Mouse (Mus musculus) C2C12 (cell line): Measurements from ENCODE around the gene Peli2. TPM values are rescaled to one million over a fixed set of nuclear protein-coding genes. Genes with fewer than 3 reads are reported as not detected.
A peak's percentile ranks its signal among the peaks of the same experiment; 100 is the strongest.

Source experiments
- H3K27me3 ChIP-seq: one replicate; pipeline ENCODE4 v1.6.1; 2011; ENCODE audit not compliant: control insufficient read depth, insufficient read depth, insufficient read length
- H3K36me3 ChIP-seq: one replicate; pipeline ENCODE4 v1.6.1; 2011; ENCODE audit not compliant: control insufficient read depth, insufficient read depth
- H3K4me3 ChIP-seq: one replicate; pipeline ENCODE4 v1.5.1; 2011; ENCODE audit warnings: mild to moderate bottlenecking, control low read depth; ENCODE audit not compliant: poor library complexity, insufficient read depth, severe bottlenecking
- H3K79me2 ChIP-seq: one replicate; pipeline ENCODE4 v1.6.1; 2011; ENCODE audit not compliant: control insufficient read depth, insufficient read depth
- H3K79me3 ChIP-seq: one replicate; pipeline ENCODE4 v1.6.1; 2011; ENCODE audit warnings: low read depth, control low read depth
- H3ac ChIP-seq: one replicate; pipeline ENCODE3; 2011; ENCODE audit warnings: low read depth; ENCODE audit not compliant: control insufficient read depth, insufficient read length
- CEBPB ChIP-seq: IDR thresholded peaks from one replicate; pipeline ENCODE4 v1.6.1; 2011; ENCODE audit warnings: low read depth, mild to moderate bottlenecking, control low read depth, moderate library complexity
- CTCF ChIP-seq: IDR thresholded peaks from one replicate; pipeline ENCODE4 v1.5.1; 2011; ENCODE audit not compliant: control insufficient read depth, insufficient read depth, insufficient read length
- FOSL1 ChIP-seq: IDR thresholded peaks from one replicate; pipeline ENCODE4 v1.8.0; 2011; ENCODE audit warnings: mild to moderate bottlenecking, low read length; ENCODE audit not compliant: poor library complexity, insufficient read depth, severe bottlenecking
- MAX ChIP-seq: IDR thresholded peaks from one replicate; pipeline ENCODE4 v1.6.1; 2011; ENCODE audit warnings: mild to moderate bottlenecking, control low read depth
- MYOD1 ChIP-seq: IDR thresholded peaks from one replicate; pipeline ENCODE4 v1.6.1; 2011; ENCODE audit warnings: low read depth; ENCODE audit not compliant: control insufficient read depth, insufficient read length
- MYOG ChIP-seq: IDR thresholded peaks from one replicate; pipeline ENCODE4 v1.6.1; 2011; ENCODE audit not compliant: control insufficient read depth, insufficient read length; ENCODE audit errors: extremely low read depth
- USF1 ChIP-seq: IDR thresholded peaks from one replicate; pipeline ENCODE4 v1.6.1; 2011; ENCODE audit warnings: low read depth, mild to moderate bottlenecking, control low read depth, moderate library complexity
- polyA plus RNA-seq: library from polyadenylated mRNA; unstranded; fragments of >200 nt; fragmentation: generic; extraction: Trizol; gene quantifications from one replicate; pipeline ENCODE4 v1.2.1, GENCODE M21; 2012; ENCODE audit warnings: missing spikeins

Peli2 gene
- polyA plus RNA-seq, 1 experiment: 13.9 TPM

DNA sequence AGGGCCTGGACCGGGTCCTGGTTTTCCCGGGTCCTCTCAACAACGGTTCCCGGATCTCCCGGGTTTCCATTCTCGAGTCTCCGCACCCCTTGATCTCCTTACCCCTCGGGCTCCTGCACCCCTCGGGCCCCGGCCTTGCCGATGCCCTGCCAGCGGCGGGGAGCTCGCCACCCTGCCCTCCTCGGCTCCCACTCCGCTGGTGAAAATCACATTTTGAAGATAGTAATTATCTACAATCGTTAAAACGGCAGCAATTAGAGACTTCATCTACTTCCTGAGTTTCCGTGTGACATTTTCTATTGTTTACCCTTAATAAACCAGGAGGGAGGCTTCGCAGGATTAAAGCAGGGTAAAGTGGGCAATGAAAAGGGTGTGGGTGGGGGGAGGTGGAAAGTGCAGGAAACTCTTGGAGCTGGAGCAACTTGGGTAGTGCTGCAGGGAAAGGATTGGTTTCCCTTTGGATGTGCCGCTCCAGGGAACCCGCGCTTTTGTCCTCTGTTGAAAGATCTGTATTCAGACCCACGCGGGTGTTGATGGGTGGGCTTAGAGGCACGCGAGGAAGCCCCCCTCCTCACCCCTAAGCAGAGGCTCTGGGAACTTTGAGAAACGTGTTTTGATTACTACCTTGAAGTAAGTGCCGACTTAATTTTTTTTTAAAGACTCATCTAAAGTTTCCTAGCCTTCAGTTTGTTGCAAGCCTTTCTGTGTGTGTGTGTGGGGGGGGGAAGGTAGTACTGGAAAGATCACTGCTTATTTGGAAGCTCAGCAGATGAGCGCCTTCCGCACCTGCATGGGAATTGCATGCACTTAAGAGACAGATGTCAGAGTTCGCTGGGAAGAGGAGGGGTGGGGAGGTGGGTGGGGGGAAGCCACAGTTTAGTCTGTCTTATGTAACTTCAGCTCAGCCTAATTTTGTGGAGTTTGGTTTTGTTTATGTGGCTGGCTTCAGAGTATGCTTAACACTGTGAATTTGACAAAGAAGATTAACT is 1.2 kb downstream of the Peli2 start:
- H3ac ChIP-seq: peak overlapping the region; percentile 74
- no peaks in the 10 kb centered on the region for H3K79me3 ChIP-seq
- H3K79me2 ChIP-seq: no peaks in the 10 kb centered on the region
- no peaks in the 10 kb centered on the region for H3K36me3 ChIP-seq
- no peak for TF ChIP-seq MYOG
- no peak for TF ChIP-seq CTCF
- no peak for TF ChIP-seq USF1
- no peak for TF ChIP-seq CEBPB
- no peak for TF ChIP-seq FOSL1
- TF ChIP-seq MAX: no peak
- no peak for TF ChIP-seq MYOD1
- peak overlapping the region; percentile 39 for H3K4me3 ChIP-seq
- H3K27me3 ChIP-seq: no peaks in the 10 kb centered on the region

DNA sequence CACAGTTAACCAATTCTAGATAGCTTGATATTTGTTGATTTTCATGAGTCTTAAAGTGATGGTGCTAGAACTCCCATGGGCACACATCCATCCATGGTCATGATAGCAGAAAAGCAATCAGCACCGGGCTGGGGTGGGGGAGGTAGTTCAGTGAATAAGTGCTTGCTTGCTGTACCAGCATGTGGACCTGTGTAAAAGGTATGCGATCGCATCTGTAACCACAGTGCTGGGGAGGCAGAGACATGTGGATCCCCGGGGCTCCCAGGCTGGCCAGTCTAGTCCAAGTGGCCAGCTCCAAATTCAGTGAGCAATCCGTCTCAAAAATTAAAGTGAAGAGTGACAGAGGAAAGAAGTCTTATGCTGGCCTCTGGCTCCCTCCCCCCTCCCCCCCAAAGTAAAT is 3.4 kb downstream of the Peli2 start:
- H3K36me3 ChIP-seq: no peaks in the 10 kb centered on the region
- no peak for TF ChIP-seq CEBPB
- no peak for TF ChIP-seq CTCF
- no peak for TF ChIP-seq MYOG
- no peak for TF ChIP-seq FOSL1
- TF ChIP-seq USF1: no peak
- no peak for TF ChIP-seq MAX
- no peak for TF ChIP-seq MYOD1
- H3K4me3 ChIP-seq: no peak overlapping the region
- no peaks in the 10 kb centered on the region for H3K79me3 ChIP-seq
- no peak overlapping the region for H3ac ChIP-seq
- H3K79me2 ChIP-seq: no peaks in the 10 kb centered on the region
- no peaks in the 10 kb centered on the region for H3K27me3 ChIP-seq

DNA sequence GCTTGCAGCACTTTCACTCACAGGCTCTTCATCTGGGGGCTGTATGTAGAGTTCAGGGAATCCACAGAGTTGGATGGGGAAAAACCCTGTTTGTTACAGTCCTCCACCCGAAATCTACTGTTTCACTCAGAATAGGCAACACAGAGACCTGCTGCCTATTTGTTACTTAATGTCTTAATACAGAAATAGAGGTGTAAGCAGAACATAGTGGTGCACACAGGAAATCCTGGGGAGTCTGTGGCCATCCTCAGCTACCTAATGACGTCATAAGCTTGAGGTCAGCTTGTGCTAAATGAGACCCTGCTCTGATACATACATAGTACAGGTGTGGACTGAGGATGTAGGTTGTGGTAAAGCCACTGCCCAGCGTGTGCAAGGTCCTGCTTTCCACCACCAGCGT is 4.2 kb downstream of the Peli2 start:
- no peaks in the 10 kb centered on the region for H3K79me3 ChIP-seq
- H3K4me3 ChIP-seq: no peak overlapping the region
- H3K36me3 ChIP-seq: no peaks in the 10 kb centered on the region
- no peaks in the 10 kb centered on the region for H3K27me3 ChIP-seq
- H3K79me2 ChIP-seq: no peaks in the 10 kb centered on the region
- H3ac ChIP-seq: no peak overlapping the region
- TF ChIP-seq USF1 (no peak), CTCF (no peak), MYOG (no peak), FOSL1 (no peak), MAX (no peak), CEBPB (no peak)

DNA sequence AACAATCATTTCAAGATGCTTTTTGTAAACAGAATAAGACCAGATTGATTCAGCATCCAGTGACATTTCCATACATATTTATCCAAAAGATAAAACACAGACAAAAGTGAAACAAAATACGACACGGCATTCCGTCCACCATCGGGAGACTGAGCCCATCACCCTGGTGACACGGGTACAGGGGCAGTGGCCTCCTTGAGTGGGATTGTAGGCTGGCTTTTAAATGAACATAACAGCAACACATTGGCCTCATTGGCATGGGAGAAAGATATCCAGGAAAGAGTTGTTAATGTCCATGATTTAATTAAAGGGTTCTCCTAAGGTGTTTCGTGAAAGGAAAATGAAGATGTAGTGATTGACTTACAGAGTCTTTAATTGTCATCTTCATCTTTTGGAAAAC is 5.3 kb downstream of the Peli2 start:
- TF ChIP-seq CTCF: no peak
- H3K27me3 ChIP-seq: no peaks in the 10 kb centered on the region
- no peaks in the 10 kb centered on the region for H3K36me3 ChIP-seq
- H3K79me3 ChIP-seq: no peaks in the 10 kb centered on the region
- no peak overlapping the region for H3ac ChIP-seq
- no peaks in the 10 kb centered on the region for H3K79me2 ChIP-seq
- no peak overlapping the region for H3K4me3 ChIP-seq

DNA sequence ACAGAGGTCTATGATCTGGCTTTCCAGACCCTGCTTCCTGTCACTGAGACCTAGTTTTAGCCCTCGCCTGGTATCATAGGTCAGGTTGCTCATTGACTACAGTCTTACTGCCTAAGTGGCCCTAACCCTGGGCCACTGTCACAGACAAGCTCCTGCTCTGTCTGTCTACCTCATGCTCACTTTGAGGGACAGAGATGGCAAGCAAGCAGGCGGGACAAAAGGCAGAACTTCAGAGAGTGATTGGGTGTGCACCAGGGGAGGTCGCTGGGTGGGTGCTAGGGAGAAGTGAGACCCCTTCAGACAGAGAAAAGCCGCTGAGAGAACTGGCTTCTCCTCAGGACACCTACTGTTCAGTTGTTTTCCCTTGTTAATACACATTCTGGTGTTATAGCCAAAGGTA is 6.3 kb downstream of the Peli2 start:
- Histone ChIP-seq H3K36me3 (no peaks in the 10 kb centered on the region), H3K27me3 (no peaks in the 10 kb centered on the region), H3K79me3 (no peaks in the 10 kb centered on the region), H3K4me3 (no peak overlapping the region), H3ac (no peak overlapping the region), H3K79me2 (no peaks in the 10 kb centered on the region)
- TF ChIP-seq MYOG: no peak
- TF ChIP-seq CTCF: no peak
- no peak for TF ChIP-seq USF1
- no peak for TF ChIP-seq MAX
- TF ChIP-seq CEBPB: no peak
- no peak for TF ChIP-seq MYOD1
- TF ChIP-seq FOSL1: no peak

DNA sequence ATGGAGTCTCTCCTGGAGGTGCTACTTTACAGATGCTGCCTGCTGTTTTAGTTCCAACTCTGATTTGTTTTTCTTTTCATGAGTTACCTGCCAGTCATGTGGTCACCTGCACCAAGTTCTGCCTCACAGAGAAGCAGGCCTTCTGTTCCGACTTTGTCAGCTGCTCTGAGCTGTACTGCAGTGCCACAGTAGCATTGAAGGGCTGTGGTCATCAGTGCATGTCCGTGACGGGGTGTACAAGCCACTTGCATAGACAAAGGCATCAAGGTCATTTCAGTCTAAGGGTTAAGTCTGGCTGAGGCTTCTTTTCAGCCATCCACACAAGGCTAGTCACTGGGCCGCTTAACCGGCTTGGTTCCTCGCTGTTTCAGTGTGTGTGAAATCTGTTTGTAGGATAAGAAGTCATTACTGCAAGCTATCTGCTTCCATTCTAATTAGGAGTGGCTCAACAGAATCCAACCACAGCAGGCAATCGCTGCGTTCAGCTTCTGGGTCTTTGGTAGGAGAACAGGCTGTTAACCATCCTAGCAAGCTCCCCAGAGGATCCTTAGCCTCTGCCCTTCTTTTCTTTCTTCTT is 7.1 kb downstream of the Peli2 start:
- no peak overlapping the region for H3ac ChIP-seq

More for the DNA sequence above, 7.1 kb downstream of the Peli2 start:
- Histone ChIP-seq H3K79me3 (no peaks in the 10 kb centered on the region), H3K79me2 (no peaks in the 10 kb centered on the region), H3K36me3 (no peaks in the 10 kb centered on the region), H3K27me3 (no peaks in the 10 kb centered on the region), H3K4me3 (no peak overlapping the region)
- no peak for TF ChIP-seq MYOD1
- TF ChIP-seq USF1: no peak
- TF ChIP-seq MAX: no peak
- no peak for TF ChIP-seq FOSL1
- no peak for TF ChIP-seq CTCF
- TF ChIP-seq MYOG: no peak
- no peak for TF ChIP-seq CEBPB
